Mouse (Mus musculus) frontal cortex, postnatal 10 days (tissue): ENCODE results near the gene Stoml1.

ENCODE experiments used
- DNase-seq, 2 experiments: peaks; one replicate each; pipeline ENCODE4 v3.0.0; 2022; ENCODE audit warnings: low spot score in 2 of 2, mixed read lengths in 1 of 2

Gene Stoml1

DNA sequence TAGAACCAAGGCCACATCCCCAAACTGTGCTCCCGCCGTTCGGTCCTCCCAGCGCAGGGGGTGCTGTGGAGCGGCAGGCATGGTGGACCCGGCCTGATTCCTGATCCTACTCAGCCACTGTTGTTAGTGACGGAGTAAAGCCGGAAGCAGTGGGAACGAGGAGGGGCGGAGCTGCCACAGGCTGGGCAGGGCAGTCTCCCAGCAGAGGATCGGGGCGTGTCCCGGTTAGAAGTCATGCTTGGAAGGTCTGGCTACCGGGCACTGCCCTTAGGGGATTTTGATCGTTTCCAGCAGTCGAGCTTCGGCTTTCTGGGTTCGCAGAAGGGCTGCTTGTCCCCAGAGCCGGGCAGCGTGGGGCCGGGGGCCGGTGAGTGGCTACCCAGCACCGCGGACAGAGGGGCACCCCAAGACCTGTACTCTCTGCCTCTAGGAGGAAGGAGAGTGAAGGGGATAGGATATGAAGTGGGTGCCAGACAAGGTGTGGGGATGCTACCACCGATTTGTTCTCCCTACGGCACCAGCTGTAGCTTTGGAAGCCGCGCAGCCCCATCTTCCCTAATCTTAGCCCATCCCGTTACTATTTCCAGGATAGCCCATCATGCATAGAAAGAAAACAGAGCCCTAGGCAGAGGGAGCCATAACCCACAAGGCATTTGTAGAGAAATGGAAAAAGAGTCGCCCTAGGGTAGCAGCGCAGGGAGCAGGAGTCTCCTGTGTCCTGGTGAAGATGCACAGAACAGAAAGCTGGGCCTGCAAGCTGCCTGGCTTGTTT is at the start of gene Stoml1:
Gene Stoml1 (plus strand): TSS at position 132 of the 772 bp plus-strand sequence.
- peak; percentile 88 for DNase-seq

GRCm38 (mm10) chr9:58203516-58204447 is 49.2 kb upstream of the Stoml1 start, which contains the start of the genes Islr and Islr2:
TSS of gene Islr (minus strand) at chr9:58204306.
TSS of gene Islr2 (minus strand) at chr9:58204319.
- DNase-seq, result peak; percentile 37 to 65

GRCm38 (mm10) chr9:58204448-58205000 is 48.4 kb upstream of the Stoml1 start:
- peak; percentile 69 to 88 for DNase-seq

DNA sequence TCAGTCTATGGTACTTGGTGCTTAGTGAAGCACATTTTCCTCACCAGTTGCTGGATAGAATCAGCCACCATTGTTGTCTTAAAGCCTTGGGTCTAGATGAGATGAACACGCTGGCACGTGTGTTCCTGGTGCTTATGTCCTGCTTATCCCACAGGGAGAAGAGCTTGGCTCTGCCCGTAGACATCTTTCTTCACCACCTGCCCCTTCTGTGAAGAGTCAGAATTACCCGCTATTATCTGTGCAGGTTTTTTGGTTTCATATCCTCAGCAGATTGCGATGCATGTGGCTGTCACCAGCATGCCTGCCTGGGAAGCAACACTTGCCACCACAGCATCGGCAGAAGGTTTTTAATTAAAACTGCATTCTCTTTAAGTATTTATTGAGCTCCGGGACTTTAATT is 47.0 kb upstream of the Stoml1 start:
- DNase-seq, result no peak

GRCm38 (mm10) chr9:58209462-58210303 is 43.3 kb upstream of the Stoml1 start:
- DNase-seq, result no peak

- DNase-seq, result no peak
These were observed 42.7 kb upstream of the Stoml1 start for GRCm38 (mm10) chr9:58210304-58210627.

- DNase-seq, result no peak
These were observed 39.6 kb upstream of the Stoml1 start for GRCm38 (mm10) chr9:58213377-58213776.

GRCm38 (mm10) chr9:58213865-58214264 is 39.1 kb upstream of the Stoml1 start:
- no peak for DNase-seq

DNA sequence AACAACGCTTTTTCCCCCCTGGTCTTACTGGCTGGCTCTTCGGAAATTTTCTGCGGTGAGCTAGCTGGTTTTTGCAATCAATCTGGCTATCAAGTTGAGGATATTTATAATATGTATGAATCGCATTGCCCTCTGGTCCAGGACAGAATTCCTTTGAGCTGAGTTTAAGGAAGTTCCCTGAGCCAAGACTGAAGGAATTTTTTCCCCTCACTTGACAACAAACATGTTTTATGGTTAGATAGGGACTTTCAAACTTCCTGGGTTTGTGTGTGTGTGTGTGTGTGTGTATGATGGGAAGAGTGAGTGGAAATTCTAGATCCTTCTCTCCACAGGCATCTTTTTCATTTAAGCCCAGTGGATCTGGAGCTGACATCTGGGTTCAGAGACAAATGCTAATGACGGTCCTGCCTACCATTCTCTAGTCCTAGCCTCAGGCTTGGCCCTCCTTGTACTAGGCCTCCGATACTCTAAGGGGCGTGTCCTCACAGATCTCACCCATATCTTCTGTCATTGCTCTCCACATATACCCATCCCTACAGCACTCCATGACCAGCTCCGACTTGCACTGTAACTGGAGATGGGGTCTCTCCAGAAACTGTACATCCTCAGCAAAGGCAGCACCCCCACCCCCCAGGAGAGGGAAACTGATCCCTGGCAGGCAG is 38.3 kb upstream of the Stoml1 start:
- DNase-seq, result no peak

GRCm38 (mm10) chr9:58216402-58216801 is 36.6 kb upstream of the Stoml1 start:
- DNase-seq, result no peak

DNA sequence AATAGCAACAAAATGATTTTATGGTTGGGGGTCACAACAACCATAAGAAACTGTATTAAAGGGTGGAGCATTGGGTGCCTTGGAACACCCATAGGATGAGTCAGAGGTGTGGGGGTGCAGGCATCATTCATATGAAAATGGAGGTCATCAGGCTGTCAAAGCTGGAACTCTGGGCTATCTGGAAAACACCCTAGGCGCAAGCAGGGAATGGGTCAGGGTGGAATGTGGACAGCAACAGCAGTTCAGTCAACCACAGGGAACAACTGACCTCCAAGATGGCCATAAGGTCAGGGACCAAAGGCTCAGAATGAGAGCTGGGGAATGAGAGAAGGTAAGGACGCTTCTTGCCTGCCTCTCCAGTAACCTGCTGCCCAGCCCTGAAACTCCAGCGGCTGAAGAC is 34.4 kb upstream of the Stoml1 start:
- no peak for DNase-seq

DNA sequence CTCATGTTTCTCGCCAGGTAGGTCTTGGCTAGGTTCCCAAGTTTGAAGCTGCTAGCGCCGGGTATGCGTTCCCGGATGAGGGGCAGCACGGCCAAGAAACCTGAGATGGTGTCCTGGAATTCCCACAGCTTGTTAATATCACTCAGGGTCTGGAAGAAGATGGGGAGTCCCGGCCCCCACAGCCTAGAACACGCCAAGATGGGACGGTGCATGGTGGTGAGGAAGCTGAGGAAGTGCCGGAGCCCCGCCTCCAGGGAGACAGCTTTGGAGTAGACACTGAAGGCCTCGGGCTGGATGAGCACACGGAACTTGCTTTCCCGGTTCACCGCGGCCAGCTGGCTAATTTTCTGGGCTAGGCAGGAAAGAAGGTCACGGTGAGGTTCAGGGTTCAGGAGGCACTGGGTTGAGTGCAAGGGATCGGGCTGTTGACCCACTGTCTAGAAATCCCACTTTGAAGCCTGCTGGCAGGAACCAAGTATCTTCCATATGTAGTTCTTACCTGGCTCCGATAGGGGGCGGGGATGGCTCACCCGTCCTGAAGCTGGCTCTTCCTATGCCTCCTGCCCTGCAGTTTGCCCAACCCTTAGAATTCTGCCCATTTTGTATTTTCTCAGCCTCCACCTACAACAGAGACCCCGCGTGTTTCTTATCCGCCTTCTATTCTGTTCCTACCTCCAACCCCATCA is 32.6 kb upstream of the Stoml1 start:
- DNase-seq, result no peak

DNA sequence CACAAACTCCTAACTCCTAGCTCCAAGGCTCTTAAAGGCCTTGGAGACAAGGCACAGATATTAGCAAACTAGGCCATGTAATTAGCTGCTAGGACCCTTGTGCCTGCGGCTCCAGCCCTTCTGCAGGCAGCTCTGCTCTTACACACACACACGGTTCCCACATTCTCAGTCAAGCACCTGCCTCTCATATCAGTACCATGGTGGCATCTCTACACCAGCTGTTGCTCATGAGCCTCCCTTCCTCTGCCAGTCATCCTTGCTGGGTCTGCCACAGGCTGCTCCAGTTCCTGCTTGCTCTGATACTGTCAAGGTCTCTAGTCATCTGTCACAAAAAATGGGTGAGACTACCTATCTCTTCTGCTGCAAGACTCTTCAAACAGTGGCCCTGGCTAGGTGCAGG is 28.6 kb upstream of the Stoml1 start:
- DNase-seq, result no peak

DNA sequence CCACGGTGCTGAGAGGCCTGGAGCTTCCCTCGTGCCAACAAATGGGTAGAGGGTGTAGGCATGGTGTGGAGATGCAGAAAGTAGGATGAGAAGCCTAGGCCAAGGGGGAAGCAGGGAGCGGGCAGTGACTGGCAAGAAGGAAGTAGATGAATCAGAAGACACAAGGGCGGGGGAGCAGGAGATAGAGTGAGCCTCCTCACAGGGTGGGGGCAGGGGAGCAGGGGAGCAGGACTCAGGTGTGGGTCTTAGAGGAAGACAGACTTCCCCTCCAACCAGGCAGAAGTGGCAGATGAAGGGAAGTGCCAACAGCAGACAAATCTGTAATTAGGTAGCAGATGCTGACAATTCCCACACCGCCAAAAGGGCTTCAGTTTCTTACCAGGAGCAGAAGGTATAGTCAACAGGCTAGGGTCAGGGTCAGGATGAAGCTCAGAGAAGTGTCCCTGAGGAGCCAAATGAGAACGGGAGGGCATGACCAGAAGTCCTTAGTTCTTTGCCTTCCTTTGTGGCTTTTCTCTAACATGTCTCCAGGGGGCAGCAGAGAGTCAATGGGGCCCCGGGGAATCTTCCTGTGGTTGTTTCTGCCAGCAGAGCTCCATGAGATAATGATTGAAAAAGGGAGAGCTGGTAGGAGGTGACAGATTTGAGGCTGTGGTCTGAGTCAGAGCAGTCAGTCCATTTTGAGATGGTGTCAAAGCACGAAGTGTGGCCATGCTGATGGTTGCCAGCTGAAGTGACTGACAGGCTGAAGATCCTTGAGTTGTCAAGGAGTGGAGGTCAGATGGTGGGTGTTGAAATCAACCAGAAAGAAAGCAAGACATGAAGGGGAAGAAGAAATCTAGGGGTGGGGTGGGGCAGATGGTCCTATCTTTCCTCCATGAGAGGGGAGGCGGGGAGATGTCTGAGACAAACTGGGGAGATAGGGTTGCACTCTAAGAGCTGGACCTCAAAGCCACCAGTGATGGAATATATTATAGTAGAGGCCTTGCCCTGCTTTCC is 26.8 kb upstream of the Stoml1 start:
- peak in 1 of 2 experiments; percentile 46 for DNase-seq

- no peak for DNase-seq
These were observed 24.0 kb upstream of the Stoml1 start for GRCm38 (mm10) chr9:58228777-58229466.

DNA sequence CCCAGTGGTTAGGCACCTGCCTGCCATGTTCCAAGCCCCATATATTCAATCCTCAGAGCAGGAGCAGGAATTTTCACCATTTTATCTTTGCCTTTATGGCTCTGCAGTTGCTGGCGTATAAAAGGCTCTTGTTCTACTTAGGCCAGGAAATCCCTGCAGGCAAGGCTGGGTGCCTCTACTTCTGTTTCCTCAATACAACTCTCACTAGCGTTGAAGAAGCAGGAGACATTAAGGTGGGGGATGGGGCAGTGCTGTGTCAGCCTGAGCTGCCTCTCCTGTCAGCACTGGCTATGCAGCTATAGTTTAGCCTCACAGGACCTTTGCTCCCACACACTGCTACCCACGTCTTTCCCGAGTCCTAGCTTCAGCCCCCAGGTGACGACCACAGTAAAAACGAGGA is 21.2 kb upstream of the Stoml1 start:
- no peak for DNase-seq

- DNase-seq, result no peak
These were observed 20.6 kb upstream of the Stoml1 start for GRCm38 (mm10) chr9:58232374-58232773.

- no peak for DNase-seq
These were observed 18.4 kb upstream of the Stoml1 start for GRCm38 (mm10) chr9:58234502-58235015.
